7 mouse cellular contexts compared by ENCODE assay signal in the genomic region with DNA sequence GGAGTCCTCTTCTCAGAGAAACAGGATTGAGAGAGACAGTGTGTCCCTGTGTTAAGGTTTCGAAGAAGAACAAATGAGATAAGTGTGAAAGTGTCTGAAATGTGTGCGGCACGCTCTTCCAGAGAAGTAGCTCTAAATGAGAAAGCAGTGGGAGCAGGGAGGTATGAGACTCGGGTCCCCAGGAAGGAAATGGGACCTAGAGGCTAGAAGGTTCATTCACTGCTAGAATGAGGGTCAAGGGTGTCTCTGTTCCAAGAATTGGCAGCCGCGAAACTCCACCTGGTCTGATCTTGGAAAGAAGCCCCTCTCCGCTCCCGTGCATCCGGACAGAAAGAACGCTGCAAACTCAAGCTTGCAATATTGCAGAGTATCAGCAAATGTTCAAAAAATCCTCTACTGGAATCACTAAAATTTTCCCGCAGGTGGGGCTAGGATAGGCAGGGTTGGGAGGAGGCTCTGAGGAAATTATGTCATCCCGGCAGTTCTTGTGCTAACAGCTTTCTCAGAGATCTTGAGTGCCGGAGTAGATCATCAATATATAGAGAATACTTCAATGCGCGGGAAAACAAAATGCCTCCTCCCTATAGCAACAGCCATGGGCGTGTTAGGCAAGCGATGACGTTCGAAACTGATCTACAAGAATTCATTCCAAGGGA. TPM values are rescaled to one million over a fixed set of nuclear protein-coding genes. Genes with fewer than 3 reads are reported as not detected.
DNase-seq lines count a peak whose midpoint lies in the region; ATAC-seq and TF ChIP-seq lines count a peak whose summit lies in the region.

No protein-coding gene starts in this region.

- H3K4me2 ChIP-seq in forebrain, embryonic 16.5 days (ENCODE audit: low read length) = peak overlapping the region; percentile 96

- peak overlapping the region; percentile 100 for H3K27ac ChIP-seq in ES-E14 (ENCODE audit: insufficient read depth, low read depth, low read length, poor library complexity, severe bottlenecking)
- H3K27ac ChIP-seq in forebrain, embryonic 16.5 days (ENCODE audit: low read length) = peak overlapping the region; percentile 97

- peak overlapping the region; percentile 87 to 89 for H3K4me3 ChIP-seq in ES-E14 (ENCODE audit: insufficient read depth in 1 of 2, low read depth in 1 of 2, low read length in 2 of 2, poor library complexity in 1 of 2, severe bottlenecking in 1 of 2)
- H3K4me3 ChIP-seq in forebrain, embryonic 16.5 days (replicated peaks; ENCODE audit: low read length) = peak overlapping the region; percentile 72

- peaks cover 1% of the 10 kb centered on the region; the same call in 1 of the 2 replicates for H3K36me3 ChIP-seq in ES-E14 (ENCODE audit: control insufficient read depth, insufficient read depth, low read length, poor library complexity, severe bottlenecking)
- H3K36me3 ChIP-seq in forebrain, embryonic 16.5 days (ENCODE audit: control insufficient read depth, insufficient read depth) = no peaks in the 10 kb centered on the region

- DNase-seq in ES-E14 (ENCODE audit: low read depth, low spot score) (no peak), adipocyte (ENCODE audit: low spot score) (no peak)
- DNase-seq in brain, embryonic 18.5 days (ENCODE audit: low read depth, low spot score) = peak; percentile 14
- DNase-seq in induced T-regulatory cell, adult 2 months (ENCODE audit: low read depth) = peak; percentile 26
- DNase-seq in lung, postnatal 36 days = peak; percentile 18
- peak; percentile 23 for DNase-seq in yolk sac, embryonic 10.5 days (ENCODE audit: low spot score)

- in situ Hi-C loops in ES-E14 (cut with MboI; ENCODE audit: low sequenced_read_pairs in 2 of 2, unreplicated experiment in 2 of 2) = no loop called here

- no peak for ATAC-seq in forebrain, embryonic 16.5 days

- H3K9me3 ChIP-seq in ES-E14 (ENCODE audit: control insufficient read depth, insufficient read depth, low read depth, low read length) = no peaks in the 10 kb centered on the region
- H3K9me3 ChIP-seq in forebrain, embryonic 16.5 days (ENCODE audit: control insufficient read depth, low read length) = no peaks in the 10 kb centered on the region

- peaks cover 9 to 14% of the 10 kb centered on the region in 2 experiments; a peak in 3 of 4 replicates for H3K4me1 ChIP-seq in ES-E14 (ENCODE audit: control insufficient read depth in 2 of 2, insufficient read depth in 2 of 2, low read length in 2 of 2, poor library complexity in 1 of 2)
- H3K4me1 ChIP-seq in forebrain, embryonic 16.5 days (replicated peaks; ENCODE audit: control insufficient read depth, insufficient read depth, low read length) = peaks cover 17% of the 10 kb centered on the region

- peak overlapping the region; percentile 88 for H3K9ac ChIP-seq in ES-E14 (ENCODE audit: insufficient read depth, low read depth, low read length, poor library complexity, severe bottlenecking)
- H3K9ac ChIP-seq in forebrain, embryonic 16.5 days (replicated peaks; ENCODE audit: low read depth, low read length) = peak overlapping the region; percentile 97

- no peaks in the 10 kb centered on the region for H3K27me3 ChIP-seq in forebrain, embryonic 16.5 days (replicated peaks; ENCODE audit: control insufficient read depth, insufficient read depth, low read length)

- 7% methylated on average over 19 of the region's 19 CpGs for WGBS in forebrain, embryonic 16.5 days

TF ChIP-seq in ES-E14, 5 proteins besides CTCF, POLR2A, EP300 and RAD21:
- TF ChIP-seq CHD2 (IDR thresholded peaks at IDR 0.05; ENCODE audit: low read depth, low read length) = no peak
- no peak for TF ChIP-seq HCFC1 (IDR thresholded peaks at IDR 0.05; ENCODE audit: borderline replicate concordance, insufficient read depth, low read length)
- no peak for TF ChIP-seq ZC3H11A (IDR thresholded peaks at IDR 0.05; ENCODE audit: borderline replicate concordance, low read depth, low read length)
- TF ChIP-seq MAFK (IDR thresholded peaks at IDR 0.05; ENCODE audit: insufficient read depth, low read depth, low read length) = no peak
- no peak for TF ChIP-seq ZNF384 (IDR thresholded peaks at IDR 0.05; ENCODE audit: low read depth, low read length)

RNA-seq across cellular contexts. Expression of gene Klf12, which starts 2.2 kb away (rescaled TPM):
- 8.7 and 17.8 TPM in 2 replicates for total RNA-seq in ES-E14 (2012; rRNA removed)
- 45.5 and 48.4 TPM in 2 replicates for polyA plus RNA-seq in forebrain, embryonic 16.5 days (2015; fragmentation: Nextera tagmentation; extraction: Ambion mirVana)

Comparison
In these comparisons a context has a peak if more than half of its experiments do, and no peak if none do; other contexts are left out.
1. DNase-seq: peak in brain, embryonic 18.5 days (single experiment), induced T-regulatory cell, adult 2 months (single experiment), lung, postnatal 36 days (single experiment) and yolk sac, embryonic 10.5 days (single experiment); none in ES-E14 (single experiment) and adipocyte (single experiment).